1 mouse cellular context compared by ENCODE assay signal in genomic region chr17:24252329-24252728, GRCm38 (mm10).
TF ChIP-seq lines count a peak whose summit lies in the region.

No protein-coding gene starts in this region.

TF ChIP-seq in myocyte, 11 proteins besides CTCF, POLR2A, EP300 and RAD21 (continued from another document):
- TF ChIP-seq E2F4 (IDR thresholded peaks at IDR 0.05; ENCODE audit: insufficient read depth) (no peak), USF1 (IDR thresholded peaks at IDR 0.05; ENCODE audit: low read depth) (no peak), MYOG (IDR thresholded peaks at IDR 0.05; ENCODE audit: control insufficient read depth in 1 of 3, insufficient read depth in 1 of 3, insufficient read length in 2 of 3, low read depth in 2 of 3) (no peak), MAX (IDR thresholded peaks at IDR 0.05; ENCODE audit: low read depth) (no peak)
